Mouse (Mus musculus) embryonic facial prominence, embryonic 15.5 days (tissue): ENCODE data around the gene Chst2. TPM values are rescaled to one million over a fixed set of nuclear protein-coding genes. Genes with fewer than 3 reads are reported as not detected.

Source experiments
- ATAC-seq: fragments of 200-750 bp; cut with Nextera tagmentation; 2 replicates; pipeline ENCODE4 v1.8.0; 2017; ENCODE audit warnings: low read depth, moderate TSS enrichment; ENCODE audit not compliant: insufficient number of reproducible peaks, low FRiP score, low TSS enrichment
- H3K27ac ChIP-seq: fragments of 300-500 bp; sonication (generic); replicated peaks from 2 replicates; pipeline ENCODE4 v1.5.1; 2015; ENCODE audit warnings: mild to moderate bottlenecking, inconsistent platforms
- H3K27me3 ChIP-seq: fragments of 300-500 bp; sonication (generic); 2 replicates; pipeline ENCODE4 v1.6.1; 2015; ENCODE audit warnings: inconsistent platforms
- H3K36me3 ChIP-seq: fragments of 300-500 bp; sonication (generic); 2 replicates; pipeline ENCODE4 v1.6.1; 2015; ENCODE audit warnings: mild to moderate bottlenecking, inconsistent platforms
- H3K4me1 ChIP-seq: fragments of 300-500 bp; sonication (generic); 2 replicates; pipeline ENCODE4 v1.6.1; 2015; ENCODE audit warnings: inconsistent platforms
- H3K4me2 ChIP-seq: fragments of 300-500 bp; sonication (generic); replicated peaks from 2 replicates; pipeline ENCODE4 v1.6.1; 2015; ENCODE audit warnings: mild to moderate bottlenecking, inconsistent platforms
- H3K4me3 ChIP-seq: fragments of 300-500 bp; sonication (generic); replicated peaks from 2 replicates; pipeline ENCODE4 v1.5.1; 2015; ENCODE audit warnings: mild to moderate bottlenecking, inconsistent platforms
- H3K9ac ChIP-seq: fragments of 300-500 bp; sonication (generic); 2 replicates; pipeline ENCODE4 v1.6.1; 2015; ENCODE audit warnings: inconsistent platforms
- H3K9me3 ChIP-seq: fragments of 300-500 bp; sonication (generic); replicated peaks from 2 replicates; pipeline ENCODE4 v1.6.1; 2016; ENCODE audit warnings: inconsistent platforms
- WGBS: fragments of 180-500 bp; shearing (Covaris S2); methylation state at CpG from one replicate; pipeline ENCODE4 v1.1.7; 2015; 5-methylcytosine and 5-hydroxymethylcytosine counted together
- polyA plus RNA-seq: library from polyadenylated mRNA; unstranded; fragments of >200 nt; fragmentation: Nextera tagmentation; extraction: Ambion mirVana; gene quantifications from 2 replicates; pipeline ENCODE4 v1.2.1, GENCODE M21; 2015

The Chst2 gene
- 10.0 and 10.3 TPM in 2 replicates for polyA plus RNA-seq

GRCm38 (mm10) chr9:95406571-95407561, at the start of gene Chst2:
Gene Chst2, minus strand, starts transcription at chr9:95406722.
- Histone ChIP-seq H3K27me3 (0 out of 2 replicates have a peak, but pooled peaks cover 3% of the 10 kb centered on the region), H3K9ac (peak within 1 kb of the TSS; percentile 75), H3K9me3 (no peaks in the 10 kb centered on the region), H3K4me3 (peak within 1 kb of the TSS; percentile 81), H3K4me2 (peak within 1 kb of the TSS; percentile 97), H3K27ac (peak within 1 kb of the TSS; percentile 89), H3K36me3 (no peaks in the 10 kb centered on the region), H3K4me1 (peaks cover 27% of the 10 kb centered on the region)
- ATAC-seq, result peak; percentile 95
- under 1% methylated on average over 101 of the region's 102 CpGs for whole genome bisulfite sequencing

- no peak for ATAC-seq
- Histone ChIP-seq H3K4me1 (peaks cover 4% of the 10 kb centered on the region; the same call in 1 of the 2 replicates), H3K27me3 (no peaks in the 10 kb centered on the region), H3K4me2 (no peak overlapping the region), H3K27ac (no peak overlapping the region), H3K36me3 (no peaks in the 10 kb centered on the region), H3K9ac (no peak overlapping the region), H3K4me3 (no peak overlapping the region), H3K9me3 (no peaks in the 10 kb centered on the region)
- WGBS, result 21% methylated on average over 3 of the region's 3 CpGs
These were observed 45.4 kb upstream of the Chst2 start for GRCm38 (mm10) chr9:95451931-95452330.

DNA sequence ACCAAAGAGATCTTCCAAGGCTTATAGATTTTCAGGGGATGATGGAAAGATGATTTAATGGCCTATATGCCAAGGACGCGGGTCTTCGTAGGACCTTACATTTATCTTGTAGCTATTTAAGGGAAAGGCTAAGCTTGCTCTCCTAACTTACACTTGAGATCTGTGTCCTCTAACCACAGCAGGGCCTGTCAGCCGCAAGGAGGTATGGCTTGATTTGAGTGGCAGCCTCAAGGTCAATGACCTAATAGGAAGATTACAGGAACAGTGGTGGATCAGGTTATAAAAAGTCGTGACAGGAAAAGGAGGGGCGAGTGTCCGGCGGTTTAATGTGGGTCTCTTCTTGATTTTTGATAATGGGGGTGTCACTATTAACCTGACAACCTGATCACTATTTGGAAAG, 44.1 kb upstream of the Chst2 start:
- H3K27ac ChIP-seq, result no peak overlapping the region
- no peak for ATAC-seq
- H3K4me1 ChIP-seq, result peaks cover 4% of the 10 kb centered on the region; the same call in 1 of the 2 replicates
- no peak overlapping the region for H3K4me3 ChIP-seq
- no peaks in the 10 kb centered on the region for H3K9me3 ChIP-seq
- WGBS, result 93% methylated on average over 8 of the region's 8 CpGs
- H3K4me2 ChIP-seq, result no peak overlapping the region
- H3K9ac ChIP-seq, result no peak overlapping the region
- no peaks in the 10 kb centered on the region for H3K36me3 ChIP-seq
- H3K27me3 ChIP-seq, result no peaks in the 10 kb centered on the region

DNA sequence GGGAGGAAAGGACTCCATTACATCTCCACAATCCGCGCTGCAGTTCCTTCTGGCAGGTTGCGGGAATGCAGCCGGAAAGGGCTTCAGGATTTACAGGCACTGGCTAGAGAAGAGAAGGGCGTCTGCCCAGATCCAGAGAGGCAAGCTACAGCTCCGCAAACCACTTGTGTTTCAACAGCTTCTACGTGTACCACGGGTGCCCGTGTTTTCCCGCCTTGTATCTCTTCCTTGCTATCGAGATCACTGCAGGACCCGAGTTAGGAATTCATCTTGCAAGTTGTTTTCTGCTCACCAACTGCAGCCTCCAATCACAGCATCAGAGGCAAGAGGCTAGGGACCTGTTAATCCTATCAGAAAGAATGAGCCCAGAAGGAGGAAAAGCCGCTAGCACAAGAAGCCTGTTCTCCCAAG, 35.8 kb upstream of the Chst2 start:
- H3K9ac ChIP-seq, result no peak overlapping the region
- H3K4me1 ChIP-seq, result peaks cover 7% of the 10 kb centered on the region; the same call in 1 of the 2 replicates
- H3K4me3 ChIP-seq, result peak overlapping the region; percentile 21
- H3K27ac ChIP-seq, result no peak overlapping the region
- 0 out of 2 replicates have a peak, but pooled peaks cover 5% of the 10 kb centered on the region for H3K27me3 ChIP-seq
- no peaks in the 10 kb centered on the region for H3K9me3 ChIP-seq
- no peaks in the 10 kb centered on the region for H3K36me3 ChIP-seq
- peak overlapping the region; percentile 38 for H3K4me2 ChIP-seq
- ATAC-seq, result no peak
- 4% methylated on average over 13 of the region's 13 CpGs for WGBS

DNA sequence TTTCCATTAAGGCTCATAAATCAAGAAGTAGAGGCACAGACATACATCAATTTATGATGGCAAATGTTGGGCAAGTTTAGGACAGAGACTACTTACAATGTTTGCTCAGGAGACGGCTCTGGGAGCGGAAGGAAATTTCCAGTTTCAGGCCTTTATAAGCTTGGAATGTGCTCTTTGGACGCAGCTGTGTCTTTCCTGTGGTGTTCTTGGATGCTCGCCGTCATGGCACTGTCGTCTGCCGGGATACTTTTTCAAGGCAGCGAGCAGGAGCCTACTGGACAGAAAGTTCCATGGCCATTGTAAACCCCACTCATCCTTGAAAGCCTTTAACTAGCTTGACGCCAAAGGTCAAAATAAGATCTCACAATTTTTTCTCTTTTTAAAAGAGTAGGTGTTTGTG, 31.4 kb upstream of the Chst2 start:
- no peaks in the 10 kb centered on the region for H3K36me3 ChIP-seq
- no peaks in the 10 kb centered on the region for H3K9me3 ChIP-seq
- 0 out of 2 replicates have a peak, but pooled peaks cover 5% of the 10 kb centered on the region for H3K27me3 ChIP-seq
- H3K27ac ChIP-seq, result no peak overlapping the region
- ATAC-seq, result no peak
- H3K4me3 ChIP-seq, result no peak overlapping the region
- WGBS, result 83% methylated on average over 9 of the region's 9 CpGs
- H3K4me1 ChIP-seq, result peaks cover 7% of the 10 kb centered on the region; the same call in 1 of the 2 replicates
- H3K9ac ChIP-seq, result no peak overlapping the region
- H3K4me2 ChIP-seq, result no peak overlapping the region

GRCm38 (mm10) chr9:95436294-95436613, 29.7 kb upstream of the Chst2 start:
- Histone ChIP-seq H3K27ac (no peak overlapping the region), H3K4me2 (no peak overlapping the region), H3K4me1 (no peaks in the 10 kb centered on the region), H3K4me3 (no peak overlapping the region), H3K9ac (no peak overlapping the region), H3K36me3 (no peaks in the 10 kb centered on the region), H3K9me3 (no peaks in the 10 kb centered on the region), H3K27me3 (no peaks in the 10 kb centered on the region)
- 68% methylated on average over 4 of the region's 4 CpGs for WGBS
- ATAC-seq, result no peak

GRCm38 (mm10) chr9:95435506-95436293, 29.2 kb upstream of the Chst2 start:
- Histone ChIP-seq H3K9me3 (no peaks in the 10 kb centered on the region), H3K27me3 (no peaks in the 10 kb centered on the region), H3K36me3 (no peaks in the 10 kb centered on the region), H3K4me2 (no peak overlapping the region), H3K27ac (no peak overlapping the region), H3K4me3 (no peak overlapping the region), H3K9ac (no peak overlapping the region), H3K4me1 (no peaks in the 10 kb centered on the region)
- no peak for ATAC-seq
- 72% methylated on average over 20 of the region's 20 CpGs for WGBS

DNA sequence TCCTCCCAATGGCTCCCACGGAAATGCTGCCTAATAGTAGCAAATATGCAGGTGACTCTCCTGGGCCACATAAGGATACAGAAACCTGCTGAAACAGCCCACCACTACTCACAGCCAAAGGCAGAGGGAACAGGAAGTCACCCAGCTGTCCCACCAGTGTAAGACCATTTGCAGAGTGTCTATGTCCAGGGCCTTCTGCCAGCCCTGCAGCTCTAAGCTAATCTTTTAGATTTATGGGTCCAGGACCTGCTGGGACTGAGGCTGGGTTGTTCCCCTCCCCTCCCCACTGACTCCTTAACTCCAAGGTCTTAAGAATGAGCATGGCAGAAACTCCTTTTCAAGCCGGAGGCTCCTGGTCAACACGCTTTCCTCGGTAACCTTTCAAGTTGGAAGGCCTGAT, 21.8 kb upstream of the Chst2 start:
- Histone ChIP-seq H3K27me3 (no peaks in the 10 kb centered on the region), H3K4me1 (no peaks in the 10 kb centered on the region), H3K9me3 (no peaks in the 10 kb centered on the region), H3K4me2 (no peak overlapping the region), H3K27ac (no peak overlapping the region), H3K36me3 (no peaks in the 10 kb centered on the region), H3K4me3 (no peak overlapping the region), H3K9ac (no peak overlapping the region)
- no peak for ATAC-seq
- 86% methylated on average over 4 of the region's 4 CpGs for WGBS

- ATAC-seq, result no peak
- no peak overlapping the region for H3K27ac ChIP-seq
- no peaks in the 10 kb centered on the region for H3K9me3 ChIP-seq
- no peak overlapping the region for H3K4me2 ChIP-seq
- no peaks in the 10 kb centered on the region for H3K4me1 ChIP-seq
- H3K36me3 ChIP-seq, result no peaks in the 10 kb centered on the region
- no peak overlapping the region for H3K9ac ChIP-seq
- no peaks in the 10 kb centered on the region for H3K27me3 ChIP-seq
- no peak overlapping the region for H3K4me3 ChIP-seq
These were observed 7.4 kb upstream of the Chst2 start for GRCm38 (mm10) chr9:95413911-95414310.

DNA sequence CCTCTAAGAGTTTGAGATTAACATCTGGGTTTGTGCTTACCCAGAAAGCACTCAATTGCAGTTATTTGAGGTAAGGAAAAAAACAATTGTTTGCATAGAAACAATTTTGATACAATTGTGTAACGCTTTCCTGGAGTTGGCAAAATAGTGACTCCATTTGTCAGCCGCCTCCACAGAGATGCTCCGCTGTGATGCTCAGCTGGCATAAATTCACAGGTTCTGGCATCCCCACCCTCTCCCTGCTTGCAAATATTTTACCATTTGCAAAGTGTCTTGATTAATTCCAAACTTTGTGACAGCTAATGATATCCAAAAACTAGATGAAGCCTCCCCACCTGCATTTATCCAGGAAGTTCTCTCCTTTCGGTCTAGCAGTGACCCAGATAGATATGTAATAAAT, 5.5 kb upstream of the Chst2 start:
- ATAC-seq, result no peak
- H3K27ac ChIP-seq, result no peak overlapping the region
- no peak overlapping the region for H3K4me3 ChIP-seq
- H3K36me3 ChIP-seq, result no peaks in the 10 kb centered on the region
- no peaks in the 10 kb centered on the region for H3K27me3 ChIP-seq
- H3K4me2 ChIP-seq, result no peak overlapping the region
- H3K9ac ChIP-seq, result no peak overlapping the region
- WGBS, result 70% methylated on average over 4 of the region's 4 CpGs
- H3K9me3 ChIP-seq, result no peaks in the 10 kb centered on the region
- peaks cover 7% of the 10 kb centered on the region for H3K4me1 ChIP-seq

- ATAC-seq, result peak; percentile 22
- Histone ChIP-seq H3K4me3 (peak overlapping the region; percentile 81), H3K36me3 (no peaks in the 10 kb centered on the region), H3K27me3 (0 out of 2 replicates have a peak, but pooled peaks cover 3% of the 10 kb centered on the region), H3K4me1 (peaks cover 27% of the 10 kb centered on the region), H3K27ac (peak overlapping the region; percentile 87), H3K9ac (peak overlapping the region; percentile 75), H3K9me3 (no peaks in the 10 kb centered on the region), H3K4me2 (peak overlapping the region; percentile 97)
- 3% methylated on average over 24 of the region's 24 CpGs for WGBS
These were observed 1.2 kb upstream of the Chst2 start for GRCm38 (mm10) chr9:95407586-95408220.
